Mouse (Mus musculus) c-Kit-positive CD71-positive TER-119-positive erythroid progenitor cells, embryonic 14.5 days (primary cell): ENCODE data around the gene Olfr901.
"Not testable (repeated sequence)": the region's sequence is repeated elsewhere in the genome, so short reads cannot be mapped to it uniquely, and the experiment has no call there.

ENCODE experiments used
- DNase-seq: peaks from one replicate; pipeline ENCODE4 v3.0.0-alpha.2; 2013; ENCODE audit warnings: low spot score

Olfr901 gene

GRCm38 (mm10) chr9:38429155-38429554 is at the start of gene Olfr901:
Gene Olfr901, plus strand, starts transcription at chr9:38429455.
- DNase-seq: no peak

- no peak for DNase-seq
Observed at GRCm38 (mm10) chr9:38401398-38401797, 27.9 kb upstream of the Olfr901 start, which contains the start of gene Olfr147. Gene Olfr147, plus strand, starts transcription at chr9:38401698.

- DNase-seq: not testable (repeated sequence)
Observed at GRCm38 (mm10) chr9:38407502-38407901, 21.8 kb upstream of the Olfr901 start.

GRCm38 (mm10) chr9:38413502-38413901 is 15.8 kb upstream of the Olfr901 start:
- not testable (repeated sequence) for DNase-seq

- DNase-seq: no peak
Observed at GRCm38 (mm10) chr9:38423801-38424200, 5.5 kb upstream of the Olfr901 start.

- no peak for DNase-seq
Observed at GRCm38 (mm10) chr9:38427026-38427425, 2.2 kb upstream of the Olfr901 start.

GRCm38 (mm10) chr9:38447352-38447751 is 18.1 kb downstream of the Olfr901 start, which contains the start of gene Olfr902:
Gene Olfr902, plus strand, starts transcription at chr9:38447652.
- no peak for DNase-seq

GRCm38 (mm10) chr9:38462844-38463243 is 33.6 kb downstream of the Olfr901 start, which contains the start of gene Olfr904:
Gene Olfr904, plus strand, starts transcription at chr9:38463144.
- DNase-seq: no peak

- DNase-seq: no peak
Observed at GRCm38 (mm10) chr9:38470807-38471206, 41.6 kb downstream of the Olfr901 start, which contains the start of gene Olfr905. Gene Olfr905, plus strand, starts transcription at chr9:38471107.
